Mouse (Mus musculus): ENCODE measurements around the gene Kcnk13. TPM values are rescaled to one million over a fixed set of nuclear protein-coding genes. Genes with fewer than 3 reads are reported as not detected.
A peak's percentile ranks its signal among the peaks of the same experiment; 100 is the strongest.

Kcnk13 gene
- total RNA-seq, 2 experiments from 2014 or later, result 7.4 TPM

DNA sequence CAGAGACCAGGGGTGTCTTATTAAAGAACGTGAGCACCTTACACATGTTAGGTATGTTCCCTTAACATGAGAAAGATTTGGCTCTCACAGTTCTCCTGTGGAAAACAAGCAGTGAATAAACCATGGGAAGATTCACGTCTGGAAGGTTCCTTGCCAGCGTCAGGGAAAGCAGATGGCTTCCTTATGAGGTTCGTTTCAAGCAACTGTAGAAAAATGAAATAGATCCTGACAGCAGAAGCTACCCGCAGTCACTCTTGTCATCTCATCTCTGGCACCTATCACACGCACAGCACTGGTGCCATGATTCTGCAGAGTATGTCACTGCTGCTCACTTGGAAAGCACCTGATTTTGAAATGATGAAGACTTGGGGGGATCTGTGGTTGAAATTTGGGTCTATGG lies 53.4 kb downstream of the Kcnk13 start:
- no peak for DNase-seq

DNA sequence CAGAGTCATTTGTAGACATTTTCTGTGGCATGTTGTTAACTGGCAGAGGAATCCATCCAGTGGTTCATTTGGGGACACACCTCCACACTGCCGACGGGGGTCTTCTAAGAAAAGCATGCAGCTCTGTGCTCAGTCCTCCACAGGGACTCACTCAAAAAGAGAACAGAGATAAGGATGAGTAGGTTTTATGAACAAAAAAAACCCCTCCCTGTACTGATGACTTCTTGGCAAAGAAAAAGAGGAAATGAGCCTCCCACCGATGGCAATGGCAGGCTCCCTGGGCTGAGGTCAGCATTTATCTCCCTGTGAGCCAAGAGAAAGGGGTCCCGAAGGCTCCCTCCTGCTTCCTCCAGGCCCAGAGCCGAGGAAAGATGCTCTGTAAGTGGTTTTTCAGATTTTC lies 58.2 kb downstream of the Kcnk13 start:
- DNase-seq, result no peak

- DNase-seq, result no peak
Observed at GRCm38 (mm10) chr12:100023821-100024365, 59.6 kb downstream of the Kcnk13 start.

DNA sequence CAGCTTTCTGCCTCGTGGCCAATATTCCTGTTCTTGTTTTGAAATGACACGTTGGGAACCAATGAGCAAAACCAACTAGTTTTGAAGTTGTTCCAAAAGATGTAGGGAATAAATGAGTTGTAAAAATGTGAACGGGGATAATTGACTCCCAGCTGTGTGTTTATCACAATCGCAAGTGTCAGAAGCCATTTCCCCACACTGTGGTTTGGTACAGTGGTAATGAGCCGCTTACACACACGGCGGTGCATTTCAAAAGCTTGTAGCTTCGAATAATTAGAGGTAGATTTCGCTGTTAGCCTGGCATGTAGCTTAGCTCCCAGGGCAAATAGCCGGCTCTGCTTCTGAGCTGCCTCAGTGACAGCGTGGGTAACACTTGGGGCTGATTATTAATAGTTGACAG lies 61.4 kb downstream of the Kcnk13 start:
- no peak for DNase-seq

- no peak for DNase-seq
Observed at GRCm38 (mm10) chr12:100026715-100027245, 62.5 kb downstream of the Kcnk13 start.

- DNase-seq, result no peak
Observed at GRCm38 (mm10) chr12:100027281-100027680, 63.0 kb downstream of the Kcnk13 start.

- no peak for DNase-seq
Observed at GRCm38 (mm10) chr12:100031681-100032080, 67.4 kb downstream of the Kcnk13 start.

DNA sequence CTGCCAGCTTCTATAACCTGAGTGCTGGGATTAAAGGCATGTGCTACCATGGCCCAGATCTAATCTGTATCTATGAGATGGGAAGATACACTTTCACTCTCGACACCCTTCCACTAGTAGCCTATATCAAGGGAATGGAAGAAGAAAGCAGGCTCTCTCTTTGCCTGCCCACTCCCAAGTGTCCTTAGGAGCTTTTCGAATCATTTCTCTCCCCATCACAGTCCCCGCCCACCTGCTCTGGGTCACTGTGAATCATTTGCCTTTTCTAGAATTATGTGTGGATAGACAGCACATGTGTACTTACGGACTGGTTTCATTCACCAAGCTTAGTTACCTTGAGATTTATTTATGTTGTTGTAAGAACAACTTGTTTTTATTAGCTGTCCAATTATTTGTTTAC lies 68.2 kb downstream of the Kcnk13 start:
- no peak for DNase-seq

GRCm38 (mm10) chr12:100038741-100039262 lies 74.5 kb downstream of the Kcnk13 start:
- DNase-seq, result no peak

DNA sequence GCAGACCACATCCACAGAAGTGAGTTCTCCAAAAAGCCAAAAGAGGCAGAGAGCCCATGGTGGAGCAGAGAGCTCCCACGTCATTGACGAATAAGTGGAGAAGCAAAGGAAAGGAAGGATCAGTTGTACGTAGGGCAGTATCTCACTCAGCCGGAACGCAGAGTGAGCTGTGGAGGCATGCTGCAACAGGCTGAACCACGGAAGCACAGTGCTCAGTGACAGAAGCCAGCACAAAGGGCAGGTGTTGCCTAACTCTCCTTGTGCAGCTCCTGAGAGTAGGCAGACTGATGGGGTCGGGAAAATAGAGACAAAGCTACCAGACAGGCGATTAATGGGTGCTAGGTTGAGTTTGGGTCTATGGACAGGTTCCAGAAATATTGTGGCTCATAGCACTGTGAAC lies 77.8 kb downstream of the Kcnk13 start:
- DNase-seq, result no peak

DNA sequence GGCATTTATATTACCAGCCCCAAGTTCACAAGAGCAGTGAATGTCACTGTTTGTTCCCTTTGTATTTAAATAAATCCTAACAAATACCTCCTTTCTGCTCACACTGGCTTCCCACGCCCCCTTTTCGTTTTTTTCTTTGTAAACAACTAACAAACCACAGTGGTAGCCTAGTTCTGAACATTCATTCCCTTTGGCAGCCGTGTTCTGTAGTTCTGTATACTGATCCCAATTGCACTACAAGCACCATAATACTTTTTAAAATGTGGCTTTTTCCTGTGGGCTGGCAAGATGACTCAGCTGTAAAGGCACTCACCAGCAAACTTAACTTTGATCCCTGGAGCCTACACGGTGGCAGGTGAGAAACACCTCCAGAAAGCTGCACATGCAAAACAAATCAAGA lies 80.4 kb downstream of the Kcnk13 start:
- no peak for DNase-seq

DNA sequence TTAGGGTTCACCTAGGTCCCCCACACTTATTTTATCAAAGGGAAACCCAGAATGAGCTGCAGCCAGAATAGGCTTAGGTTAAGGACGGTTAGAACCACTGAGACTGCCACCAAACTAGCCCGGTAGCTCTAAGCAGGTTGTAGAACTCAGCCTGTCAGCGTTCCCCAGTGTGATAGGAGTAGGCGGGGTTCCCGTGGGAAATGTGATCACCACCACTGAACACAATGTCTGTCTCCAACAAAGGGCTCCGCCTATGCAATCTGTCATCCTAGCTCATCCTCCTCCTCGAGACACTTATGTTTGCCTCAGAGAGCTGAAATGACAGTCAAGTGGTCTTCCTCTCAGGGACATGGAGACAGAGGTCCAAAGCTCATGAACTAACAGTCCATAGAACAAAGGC lies 86.3 kb downstream of the Kcnk13 start:
- DNase-seq, result peak in 1 of 2 experiments; percentile 32

DNA sequence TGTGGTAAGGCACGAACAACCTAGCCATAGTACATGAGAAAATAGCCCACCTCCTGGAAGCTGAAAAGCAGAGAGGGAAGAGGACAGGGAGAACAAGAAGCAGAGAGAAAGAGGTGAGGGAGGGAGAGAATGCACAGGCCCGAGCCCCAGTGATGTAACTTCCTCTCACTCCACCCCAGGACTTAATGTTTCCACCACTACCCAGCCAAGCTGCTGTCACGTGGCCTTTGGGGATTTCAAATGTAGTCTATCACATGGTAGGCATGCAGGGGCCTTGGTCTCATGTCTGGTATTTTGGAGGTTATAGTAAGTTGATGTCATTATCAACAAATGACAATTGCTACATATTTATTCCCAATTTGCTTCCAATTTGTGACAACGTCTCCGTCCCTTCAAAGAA lies 89.3 kb downstream of the Kcnk13 start:
- no peak for DNase-seq

DNA sequence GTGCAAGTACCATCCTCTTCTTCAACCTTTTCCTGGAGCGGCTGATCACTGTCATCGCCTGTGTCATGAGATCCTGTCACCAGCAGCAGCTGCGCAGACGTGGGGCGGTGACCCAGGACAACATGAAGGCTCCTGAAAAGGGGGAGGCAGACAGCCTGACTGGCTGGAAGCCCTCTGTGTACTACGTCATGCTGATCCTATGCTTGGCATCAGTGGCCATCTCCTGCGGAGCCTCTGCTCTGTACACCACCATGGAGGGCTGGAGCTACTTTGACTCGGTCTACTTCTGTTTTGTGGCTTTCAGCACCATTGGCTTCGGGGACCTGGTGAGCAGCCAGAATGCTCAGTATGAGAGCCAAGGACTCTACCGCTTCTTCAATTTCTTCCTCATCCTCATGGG lies 96.8 kb downstream of the Kcnk13 start:
- DNase-seq, result no peak

DNA sequence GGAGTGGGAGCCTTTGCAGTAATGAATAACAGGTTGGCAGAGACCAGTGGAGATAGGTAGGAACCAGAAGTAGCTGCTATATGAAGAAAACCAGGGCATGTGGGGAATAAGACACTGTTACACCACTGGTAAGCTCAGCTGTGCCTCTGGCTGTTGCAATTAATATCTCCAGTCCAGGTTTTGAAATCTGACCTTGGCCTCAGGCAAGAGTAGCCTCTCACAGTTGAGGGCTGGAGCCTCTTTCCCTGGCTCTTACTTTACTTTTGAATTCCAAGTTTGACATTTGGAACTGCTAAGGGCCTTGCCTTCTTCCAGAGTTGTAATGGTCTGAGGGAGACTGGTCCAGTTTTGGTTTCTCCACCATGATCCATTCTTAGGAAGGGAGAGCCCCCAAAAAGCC lies 97.5 kb downstream of the Kcnk13 start:
- no peak for DNase-seq

DNA sequence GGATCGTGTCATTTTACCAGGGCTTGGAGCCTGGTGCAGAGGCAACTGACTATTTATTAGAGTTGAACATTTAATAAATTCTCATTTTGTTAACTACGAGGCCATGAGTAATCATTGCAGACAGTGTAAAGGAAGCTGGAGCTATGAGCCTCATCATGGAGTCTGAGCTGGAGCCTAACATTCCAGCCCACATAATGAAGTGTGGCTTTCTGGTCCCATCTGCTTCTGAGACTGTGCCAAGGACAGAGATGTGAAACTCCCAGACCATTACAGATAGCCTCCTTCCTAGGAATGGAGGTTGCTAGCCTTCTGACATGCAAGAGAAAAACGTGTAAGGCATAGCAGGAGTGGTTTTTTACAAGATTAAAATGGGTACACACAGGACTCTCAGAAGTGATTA lies 98.3 kb downstream of the Kcnk13 start:
- no peak for DNase-seq

DNA sequence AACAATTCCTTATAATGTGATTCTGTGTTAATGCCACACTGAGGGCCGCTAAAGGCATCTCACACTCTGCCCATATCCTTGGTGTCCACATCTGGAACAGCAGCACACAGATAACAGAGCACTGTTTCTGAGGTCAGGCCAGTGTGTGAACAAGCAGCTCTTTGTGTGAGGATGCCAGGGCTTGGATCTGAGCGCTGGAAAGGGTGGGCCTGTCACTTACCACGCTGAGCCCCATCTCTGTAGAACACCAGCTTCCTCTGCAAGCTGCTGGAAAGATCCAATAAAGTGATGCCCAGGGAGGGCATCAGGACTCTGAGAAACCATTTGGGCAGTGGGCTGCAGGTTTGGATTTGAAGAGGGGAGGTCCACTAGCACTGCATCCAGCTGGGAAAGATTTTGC lies 100.8 kb downstream of the Kcnk13 start:
- DNase-seq, result peak in 1 of 2 experiments; percentile 16

DNA sequence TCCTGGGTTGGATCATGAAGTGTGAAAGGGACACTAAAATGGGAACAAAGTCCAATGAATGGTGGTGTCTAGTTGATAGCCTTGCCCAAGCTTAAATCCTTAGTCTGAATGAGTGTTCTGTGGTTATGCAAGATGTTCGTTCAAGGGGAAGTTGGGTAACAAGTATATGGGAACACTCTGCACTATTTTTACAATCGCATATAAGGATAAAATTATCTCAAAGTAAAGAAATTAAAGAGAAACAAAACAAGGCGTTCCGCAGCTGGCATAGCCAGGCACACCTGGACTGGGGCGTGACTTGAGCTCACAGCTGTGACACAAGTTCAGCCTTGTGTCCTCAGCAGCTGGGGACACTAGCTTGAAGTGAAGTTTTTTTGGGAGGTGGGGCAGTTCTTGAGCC lies 103.2 kb downstream of the Kcnk13 start:
- DNase-seq, result no peak

- DNase-seq, result peak; percentile 16 to 28
Observed at GRCm38 (mm10) chr12:100073201-100073672, 108.9 kb downstream of the Kcnk13 start.

- DNase-seq, result no peak
Observed at GRCm38 (mm10) chr12:100075715-100076114, 111.4 kb downstream of the Kcnk13 start.

GRCm38 (mm10) chr12:100079636-100080286 lies 115.5 kb downstream of the Kcnk13 start:
- no peak for DNase-seq

DNA sequence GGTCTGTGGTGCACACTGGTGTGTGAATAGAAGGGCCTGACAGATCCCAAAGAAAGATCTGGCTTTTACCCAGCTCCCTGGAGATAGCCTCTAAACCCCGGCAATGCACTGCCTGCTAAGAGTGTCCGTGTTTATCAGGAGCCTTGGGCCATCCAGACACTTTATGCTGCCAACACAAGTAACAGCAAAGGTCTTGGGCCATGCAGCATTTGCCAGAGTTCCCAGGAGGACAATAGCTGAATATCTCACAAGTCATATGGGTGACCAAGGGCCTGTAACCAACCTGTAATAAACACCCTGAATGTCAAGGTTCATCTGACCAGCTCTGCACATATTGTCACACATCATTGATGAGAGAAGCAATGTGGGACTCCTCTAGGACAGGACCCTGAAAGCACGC lies 123.7 kb downstream of the Kcnk13 start:
- DNase-seq, result no peak

GRCm38 (mm10) chr12:100089265-100089664 lies 125.0 kb downstream of the Kcnk13 start:
- DNase-seq, result no peak

DNA sequence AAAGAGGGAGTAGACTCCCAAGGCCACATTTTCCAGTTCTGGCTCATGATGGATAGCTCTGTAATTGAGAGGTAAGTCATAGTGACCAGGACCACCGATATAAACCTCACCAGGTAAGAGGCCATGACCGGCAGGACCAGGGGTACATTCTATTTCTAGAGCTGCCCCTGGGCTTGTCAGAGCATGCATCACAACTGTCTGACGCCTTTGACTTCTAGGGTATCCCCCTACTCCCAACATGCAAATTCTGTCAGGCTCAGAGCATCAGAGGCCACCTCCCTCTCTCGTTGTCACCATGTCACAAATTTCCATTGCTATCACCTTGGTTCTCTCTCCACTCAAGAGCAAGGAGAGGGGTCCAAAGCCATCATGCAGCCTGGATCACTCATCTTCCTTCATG lies 126.5 kb downstream of the Kcnk13 start:
- no peak for DNase-seq

All from layer of hippocampus, postnatal 36 days (tissue).